Mouse (Mus musculus): ENCODE data around the gene Zdhhc25. TPM values are rescaled to one million over a fixed set of nuclear protein-coding genes. Genes with fewer than 3 reads are reported as not detected.

The Zdhhc25 gene
- not detected for polyA plus RNA-seq (2014; fragmentation: Illumina TruSeq; extraction: RNeasy Lipid Tissue Mini Kit (QIAGEN cat#74804); ENCODE audit: insufficient read depth, low read depth, low replicate concordance)

DNA sequence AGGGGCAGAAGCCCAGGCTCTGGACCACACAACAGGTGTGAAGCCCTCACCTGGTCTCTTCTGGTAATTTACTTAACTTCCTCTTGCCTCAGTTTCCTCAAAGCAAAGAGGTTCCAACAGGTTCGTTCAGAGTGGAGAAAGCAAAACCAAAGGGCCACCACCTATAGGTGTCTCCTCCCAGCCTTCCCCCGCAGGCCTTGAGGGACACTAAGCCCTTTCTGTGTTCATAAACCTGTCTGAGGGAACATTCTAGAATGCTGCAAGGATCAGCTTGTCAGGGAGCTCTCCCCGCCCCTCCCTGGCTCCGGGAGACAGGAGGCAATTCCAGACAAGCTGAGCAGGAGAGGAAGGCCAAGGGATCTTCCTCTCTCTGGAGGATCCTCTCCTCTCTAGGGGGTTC, at the start of gene Zdhhc25:
Zdhhc25 (plus strand) TSS at position 301 of the 400 bp plus-strand sequence.

Other genes with a start within 250 kb of the Zdhhc25 start
- gene Brd1, start 133.9 kb downstream of the Zdhhc25 start, polyA plus RNA-seq (2014; fragmentation: Illumina TruSeq; extraction: RNeasy Lipid Tissue Mini Kit (QIAGEN cat#74804); ENCODE audit: insufficient read depth, low read depth, low replicate concordance): 15.2 TPM
- gene Zbed4, start 151.4 kb downstream of the Zdhhc25 start, polyA plus RNA-seq (2014; fragmentation: Illumina TruSeq; extraction: RNeasy Lipid Tissue Mini Kit (QIAGEN cat#74804); ENCODE audit: insufficient read depth, low read depth, low replicate concordance): 3.6 TPM
- 6.3 TPM for gene Alg12, start 219.0 kb downstream of the Zdhhc25 start, polyA plus RNA-seq (2014; fragmentation: Illumina TruSeq; extraction: RNeasy Lipid Tissue Mini Kit (QIAGEN cat#74804); ENCODE audit: insufficient read depth, low read depth, low replicate concordance)
- 55.8 TPM for gene Creld2, start 219.3 kb downstream of the Zdhhc25 start, polyA plus RNA-seq (2014; fragmentation: Illumina TruSeq; extraction: RNeasy Lipid Tissue Mini Kit (QIAGEN cat#74804); ENCODE audit: insufficient read depth, low read depth, low replicate concordance)